Mouse (Mus musculus): Measurements from ENCODE around the gene Polr3gl. TPM values are rescaled to one million over a fixed set of nuclear protein-coding genes. Genes with fewer than 3 reads are reported as not detected.

Gene Polr3gl
- polyA plus RNA-seq, 1 experiment = 15.3 TPM

GRCm38 (mm10) chr3:96602704-96603084 is 8.7 kb upstream of the Polr3gl start:
- Histone ChIP-seq H3K4me1 (ENCODE audit: control insufficient read depth, insufficient read depth, low read length) (no peaks in the 10 kb centered on the region), H3K36me3 (ENCODE audit: control insufficient read depth, insufficient read depth, low read length) (no peaks in the 10 kb centered on the region), H3K27me3 (replicated peaks; ENCODE audit: control insufficient read depth, insufficient read depth, low read length) (0 out of 2 replicates have a peak, but pooled peaks cover 1% of the 10 kb centered on the region), H3K27ac (ENCODE audit: insufficient read depth, low read depth, low read length) (peak overlapping the region; percentile 49; the same call in 1 of the 2 replicates), H3K4me3 (ENCODE audit: insufficient read depth, low read depth, low read length) (no peak overlapping the region)
- 17% methylated on average over 5 of the region's 5 CpGs for WGBS
- TF ChIP-seq CTCF (conservative IDR thresholded peaks at IDR 0.05; ENCODE audit: insufficient read depth, insufficient read length, low read depth, low read length) (no peak), POLR2A (IDR thresholded peaks at IDR 0.05; ENCODE audit: low read depth, low read length) (no peak)
- DNase-seq = no peak

- no peak overlapping the region; the same call in 1 of the 2 replicates for H3K4me3 ChIP-seq (ENCODE audit: insufficient read depth, low read depth, low read length)
- H3K27ac ChIP-seq (ENCODE audit: insufficient read depth, low read depth, low read length) = peak overlapping the region; percentile 61
- peak; percentile 43 for DNase-seq
- 36% methylated on average over 10 of the region's 10 CpGs for WGBS
- H3K36me3 ChIP-seq (ENCODE audit: control insufficient read depth, insufficient read depth, low read length) = no peaks in the 10 kb centered on the region
- no peaks in the 10 kb centered on the region for H3K4me1 ChIP-seq (ENCODE audit: control insufficient read depth, insufficient read depth, low read length)
- H3K27me3 ChIP-seq (replicated peaks; ENCODE audit: control insufficient read depth, insufficient read depth, low read length) = 0 out of 2 replicates have a peak, but pooled peaks cover 1% of the 10 kb centered on the region
- TF ChIP-seq POLR2A (IDR thresholded peaks at IDR 0.05; ENCODE audit: low read depth, low read length) (no peak), CTCF (conservative IDR thresholded peaks at IDR 0.05; ENCODE audit: insufficient read depth, insufficient read length, low read depth, low read length) (no peak)
Observed at GRCm38 (mm10) chr3:96601941-96602703, 8.1 kb upstream of the Polr3gl start.

- WGBS = 3% methylated on average over 39 of the region's 40 CpGs
- H3K4me3 ChIP-seq (ENCODE audit: insufficient read depth, low read depth, low read length) = peak overlapping the region; percentile 62
- peak overlapping the region; percentile 61; the same call in 1 of the 2 replicates for H3K27ac ChIP-seq (ENCODE audit: insufficient read depth, low read depth, low read length)
- TF ChIP-seq POLR2A (IDR thresholded peaks at IDR 0.05; ENCODE audit: low read depth, low read length) (peak; percentile 35), CTCF (conservative IDR thresholded peaks at IDR 0.05; ENCODE audit: insufficient read depth, insufficient read length, low read depth, low read length) (no peak)
- H3K4me1 ChIP-seq (ENCODE audit: control insufficient read depth, insufficient read depth, low read length) = no peaks in the 10 kb centered on the region
- no peaks in the 10 kb centered on the region for H3K36me3 ChIP-seq (ENCODE audit: control insufficient read depth, insufficient read depth, low read length)
- 0 out of 2 replicates have a peak, but pooled peaks cover 1% of the 10 kb centered on the region for H3K27me3 ChIP-seq (replicated peaks; ENCODE audit: control insufficient read depth, insufficient read depth, low read length)
- DNase-seq = peak; percentile 83
Observed at GRCm38 (mm10) chr3:96601251-96601787, 7.3 kb upstream of the Polr3gl start.

- no peaks in the 10 kb centered on the region for H3K4me1 ChIP-seq (ENCODE audit: control insufficient read depth, insufficient read depth, low read length)
- peak within 1 kb of the TSS; percentile 62 for H3K4me3 ChIP-seq (ENCODE audit: insufficient read depth, low read depth, low read length)
- peak; percentile 96 for DNase-seq
- peak within 1 kb of the TSS; percentile 61; the same call in 1 of the 2 replicates for H3K27ac ChIP-seq (ENCODE audit: insufficient read depth, low read depth, low read length)
- H3K27me3 ChIP-seq (replicated peaks; ENCODE audit: control insufficient read depth, insufficient read depth, low read length) = 0 out of 2 replicates have a peak, but pooled peaks cover 1% of the 10 kb centered on the region
- no peaks in the 10 kb centered on the region for H3K36me3 ChIP-seq (ENCODE audit: control insufficient read depth, insufficient read depth, low read length)
- TF ChIP-seq CTCF (conservative IDR thresholded peaks at IDR 0.05; ENCODE audit: insufficient read depth, insufficient read length, low read depth, low read length) = no peak
- no peak for TF ChIP-seq POLR2A (IDR thresholded peaks at IDR 0.05; ENCODE audit: low read depth, low read length)
- WGBS = 1% methylated on average over 27 of the region's 27 CpGs
Observed at GRCm38 (mm10) chr3:96600639-96601250, 6.8 kb upstream of the Polr3gl start, which contains the start of gene Lix1l. Gene Lix1l (plus strand): TSS chr3:96601149.

GRCm38 (mm10) chr3:96599411-96599810 is 5.4 kb upstream of the Polr3gl start:
- Histone ChIP-seq H3K4me1 (ENCODE audit: control insufficient read depth, insufficient read depth, low read length) (no peaks in the 10 kb centered on the region), H3K27me3 (replicated peaks; ENCODE audit: control insufficient read depth, insufficient read depth, low read length) (0 out of 2 replicates have a peak, but pooled peaks cover 1% of the 10 kb centered on the region), H3K4me3 (ENCODE audit: insufficient read depth, low read depth, low read length) (no peak overlapping the region), H3K27ac (ENCODE audit: insufficient read depth, low read depth, low read length) (no peak overlapping the region), H3K36me3 (ENCODE audit: control insufficient read depth, insufficient read depth, low read length) (no peaks in the 10 kb centered on the region)
- 97% methylated on average over 3 of the region's 3 CpGs for WGBS
- no peak for DNase-seq
- no peak for TF ChIP-seq POLR2A (IDR thresholded peaks at IDR 0.05; ENCODE audit: low read depth, low read length)

- H3K36me3 ChIP-seq (ENCODE audit: control insufficient read depth, insufficient read depth, low read length) = no peaks in the 10 kb centered on the region
- H3K27me3 ChIP-seq (replicated peaks; ENCODE audit: control insufficient read depth, insufficient read depth, low read length) = 0 out of 2 replicates have a peak, but pooled peaks cover 1% of the 10 kb centered on the region
- TF ChIP-seq POLR2A (IDR thresholded peaks at IDR 0.05; ENCODE audit: low read depth, low read length) = no peak
- no peak for TF ChIP-seq CTCF (conservative IDR thresholded peaks at IDR 0.05; ENCODE audit: insufficient read depth, insufficient read length, low read depth, low read length)
- 82% methylated on average over 8 of the region's 8 CpGs for WGBS
- H3K4me3 ChIP-seq (ENCODE audit: insufficient read depth, low read depth, low read length) = no peak overlapping the region
- H3K27ac ChIP-seq (ENCODE audit: insufficient read depth, low read depth, low read length) = no peak overlapping the region
- no peak for DNase-seq
- H3K4me1 ChIP-seq (ENCODE audit: control insufficient read depth, insufficient read depth, low read length) = no peaks in the 10 kb centered on the region
Observed at GRCm38 (mm10) chr3:96599069-96599393, 5.0 kb upstream of the Polr3gl start.

Data from kidney, adult 2 months (tissue).